Mouse (Mus musculus) left cerebral cortex, postnatal 25 days (tissue): ENCODE results near the gene Fbxo46. TPM values are rescaled to one million over a fixed set of nuclear protein-coding genes. Genes with fewer than 3 reads are reported as not detected.
A peak's percentile ranks its signal among the peaks of the same experiment; 100 is the strongest.

ENCODE experiments used
- DNase-seq, 2 experiments: peaks; one replicate each; pipeline ENCODE4 v3.0.0; 2022; ENCODE audit warnings: low spot score in 2 of 2, mixed read lengths in 1 of 2
- intact Hi-C: fragments of 180-260 bp; cut with DNase I; formaldehyde crosslinking; loops from one replicate; pipeline ENCODE4 v1.15.1; 2025
- total RNA-seq, 2 experiments: library from RNA; stranded (reverse); gene quantifications; 2 replicates each; pipeline ENCODE4 v1.2.3; 2021

Fbxo46 gene
- total RNA-seq, 2 experiments from 2014 or later = 12.5 to 14.4 TPM

GRCm38 (mm10) chr7:19092381-19093173 lies 27.1 kb upstream of the Fbxo46 start:
- intact Hi-C loops = loop anchor here (1.0 kb wide), 1 partner anchor 23 kb away; no protein-coding TSS in a partner anchor
- DNase-seq = no peak

- intact Hi-C loops = no loop called here
- DNase-seq = peak; percentile 70
These were observed 26.5 kb upstream of the Fbxo46 start for GRCm38 (mm10) chr7:19093174-19093521.

- intact Hi-C loops = loop anchor here (2.0 kb wide), 1 partner anchor 25 kb away; the partner anchor contains the start of genes Fbxo46 and Gm4969
- peak; percentile 82 to 83 for DNase-seq
These were observed 25.9 kb upstream of the Fbxo46 start for GRCm38 (mm10) chr7:19093537-19094385.

GRCm38 (mm10) chr7:19094471-19094825 lies 25.2 kb upstream of the Fbxo46 start, which contains the start of gene Six5:
Gene Six5 (plus strand): TSS chr7:19094594.
- DNase-seq = no peak
- intact Hi-C loops = loop anchor here (2.0 kb wide), 1 partner anchor 24 kb away; the partner anchor contains the start of genes Fbxo46 and Gm4969

- intact Hi-C loops = loop anchor here (2.0 kb wide), 1 partner anchor 24 kb away; the partner anchor contains the start of genes Fbxo46 and Gm4969
- DNase-seq = peak in 1 of 2 experiments; percentile 41
These were observed 24.6 kb upstream of the Fbxo46 start for GRCm38 (mm10) chr7:19094826-19095750.

GRCm38 (mm10) chr7:19095751-19096110 lies 23.9 kb upstream of the Fbxo46 start:
- no peak for DNase-seq
- intact Hi-C loops = loop anchor here (2.0 kb wide), 1 partner anchor 23 kb away; the partner anchor contains the start of genes Fbxo46 and Gm4969

- intact Hi-C loops = no loop called here
- DNase-seq = no peak
These were observed 23.2 kb upstream of the Fbxo46 start for GRCm38 (mm10) chr7:19096421-19096976.

- intact Hi-C loops = no loop called here
These were observed 22.4 kb upstream of the Fbxo46 start for GRCm38 (mm10) chr7:19097217-19097616.

GRCm38 (mm10) chr7:19097863-19098262 lies 21.8 kb upstream of the Fbxo46 start:
- intact Hi-C loops = no loop called here

More at GRCm38 (mm10) chr7:19097217-19097616, 22.4 kb upstream of the Fbxo46 start:
- no peak for DNase-seq

GRCm38 (mm10) chr7:19098811-19099210 lies 20.8 kb upstream of the Fbxo46 start:
- DNase-seq = no peak
- intact Hi-C loops = no loop called here

More at GRCm38 (mm10) chr7:19097863-19098262, 21.8 kb upstream of the Fbxo46 start:
- DNase-seq = no peak

GRCm38 (mm10) chr7:19100290-19100689 lies 19.4 kb upstream of the Fbxo46 start:
- DNase-seq = no peak
- intact Hi-C loops = no loop called here

GRCm38 (mm10) chr7:19103741-19104140 lies 15.9 kb upstream of the Fbxo46 start:
- intact Hi-C loops = no loop called here
- no peak for DNase-seq

GRCm38 (mm10) chr7:19104486-19104885 lies 15.2 kb upstream of the Fbxo46 start:
- intact Hi-C loops = no loop called here
- DNase-seq = no peak

GRCm38 (mm10) chr7:19107436-19107835 lies 12.2 kb upstream of the Fbxo46 start:
- no peak for DNase-seq
- intact Hi-C loops = no loop called here

GRCm38 (mm10) chr7:19109565-19109964 lies 10.1 kb upstream of the Fbxo46 start:
- intact Hi-C loops = no loop called here
- DNase-seq = no peak

- intact Hi-C loops = loop anchor here (2.0 kb wide), 1 partner anchor 23 kb away; the partner anchor contains the start of gene Six5
- peak; percentile 52 to 62 for DNase-seq
These were observed 1.5 kb upstream of the Fbxo46 start, which contains the start of gene Gm4969 for GRCm38 (mm10) chr7:19118028-19118771. Gene Gm4969 (minus strand): TSS chr7:19118368.

- intact Hi-C loops = loop anchor here (2.0 kb wide), 1 partner anchor 24 kb away; the partner anchor contains the start of gene Six5
- no peak for DNase-seq
These were observed 576 bp upstream of the Fbxo46 start for GRCm38 (mm10) chr7:19119083-19119482.

GRCm38 (mm10) chr7:19121686-19122085 lies 2.0 kb downstream of the Fbxo46 start:
- DNase-seq = no peak
- intact Hi-C loops = no loop called here
